Mouse (Mus musculus): ENCODE measurements around the gene Gm21987.

- TF ChIP-seq ZNF384 (IDR thresholded peaks at IDR 0.05; ENCODE audit: low read depth, low read length) (peak; percentile 52; the same call in 1 of the 2 replicates), ZC3H11A (IDR thresholded peaks at IDR 0.05; ENCODE audit: borderline replicate concordance, low read depth, low read length) (no peak), CHD2 (IDR thresholded peaks at IDR 0.05; ENCODE audit: low read depth, low read length) (no peak), HCFC1 (IDR thresholded peaks at IDR 0.05; ENCODE audit: borderline replicate concordance, insufficient read depth, low read length) (no peak)
Observed at GRCm38 (mm10) chr16:38319087-38319486, 27.8 kb upstream of the Gm21987 start.

Data from ES-E14 (cell line).